Mouse (Mus musculus) cerebellum, adult 11 months (tissue): Measurements from ENCODE around the gene Osm.

Experiments
- DNase-seq: peaks from one replicate; pipeline ENCODE4 v3.0.0; 2022

Osm gene

GRCm38 (mm10) chr11:4235665-4236545, at the start of gene Osm:
Osm (plus strand) TSS chr11:4236420.
- no peak for DNase-seq

- peak; percentile 99 for DNase-seq
Observed at GRCm38 (mm10) chr11:4186486-4187317, 49.5 kb upstream of the Osm start, which contains the start of gene Tbc1d10a. Tbc1d10a (plus strand) TSS chr11:4186789.

- peak; percentile 22 for DNase-seq
Observed at GRCm38 (mm10) chr11:4187318-4187700, 48.9 kb upstream of the Osm start.

GRCm38 (mm10) chr11:4189182-4189581, 47.0 kb upstream of the Osm start:
- DNase-seq = no peak

GRCm38 (mm10) chr11:4190677-4191076, 45.5 kb upstream of the Osm start:
- no peak for DNase-seq

DNA sequence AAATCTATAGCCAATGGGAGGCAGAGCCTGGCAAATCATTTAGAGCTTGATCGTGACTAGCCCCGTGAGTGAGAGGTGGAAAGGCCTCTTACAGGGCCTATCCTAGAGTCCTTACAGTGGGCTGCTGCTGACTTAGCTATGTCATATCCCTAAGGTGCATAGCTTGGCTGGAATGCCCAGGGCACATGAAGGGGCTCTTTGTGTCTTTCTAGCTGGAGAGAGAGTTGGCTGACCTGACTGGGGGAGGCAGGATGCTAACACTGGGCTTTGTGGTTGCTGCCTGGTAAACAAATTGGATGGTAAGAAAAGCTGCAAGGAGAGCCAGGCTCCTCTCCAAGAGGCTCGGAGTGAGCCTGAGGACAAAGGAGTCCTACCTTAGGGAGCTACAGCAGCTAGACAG, 43.5 kb upstream of the Osm start:
- DNase-seq = no peak

GRCm38 (mm10) chr11:4193420-4193819, 42.8 kb upstream of the Osm start:
- no peak for DNase-seq

DNA sequence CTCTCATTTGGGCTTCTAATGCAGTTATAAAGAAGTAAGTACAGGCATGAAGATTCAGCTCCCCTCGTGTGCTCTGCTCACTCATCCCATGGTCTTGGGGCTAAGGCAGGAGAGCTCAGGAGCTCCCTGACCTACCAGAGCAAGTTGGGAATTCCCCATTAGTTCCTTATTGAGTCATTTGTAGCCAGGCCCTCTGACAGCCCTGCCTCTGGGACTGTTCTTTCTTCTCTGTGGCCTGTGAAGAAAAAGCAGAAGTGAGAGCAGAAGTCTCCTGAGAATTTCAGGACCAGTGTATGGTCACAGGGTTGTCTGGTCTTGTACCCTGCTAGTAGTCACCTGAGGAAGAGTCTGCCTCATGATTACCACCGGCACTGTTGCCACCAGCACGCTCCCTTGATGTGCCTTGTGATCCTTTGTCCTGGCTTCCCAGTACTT, 40.6 kb upstream of the Osm start:
- DNase-seq = no peak

DNA sequence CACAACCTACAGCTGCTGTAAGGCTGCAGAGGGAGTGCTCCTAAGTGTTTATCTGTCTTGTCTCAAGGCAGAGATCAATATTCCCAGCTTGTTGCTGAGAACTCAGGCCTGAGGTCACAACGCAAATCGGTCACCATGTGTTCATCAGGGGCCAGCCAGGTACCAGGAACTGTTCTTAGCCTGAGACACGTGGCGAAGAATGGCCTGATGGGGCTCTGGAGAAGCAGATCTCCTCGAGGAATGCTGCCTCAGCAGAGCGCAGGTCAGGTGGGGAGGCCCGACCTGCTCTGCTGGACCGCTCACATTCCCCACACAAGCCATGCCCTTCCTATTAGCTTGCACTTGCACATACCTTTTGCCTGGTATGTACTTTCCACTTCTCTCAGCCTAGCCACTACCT, 39.6 kb upstream of the Osm start:
- DNase-seq = no peak

- DNase-seq = no peak
Observed at GRCm38 (mm10) chr11:4197691-4198090, 38.5 kb upstream of the Osm start.

- DNase-seq = no peak
Observed at GRCm38 (mm10) chr11:4201981-4202700, 34.1 kb upstream of the Osm start.

DNA sequence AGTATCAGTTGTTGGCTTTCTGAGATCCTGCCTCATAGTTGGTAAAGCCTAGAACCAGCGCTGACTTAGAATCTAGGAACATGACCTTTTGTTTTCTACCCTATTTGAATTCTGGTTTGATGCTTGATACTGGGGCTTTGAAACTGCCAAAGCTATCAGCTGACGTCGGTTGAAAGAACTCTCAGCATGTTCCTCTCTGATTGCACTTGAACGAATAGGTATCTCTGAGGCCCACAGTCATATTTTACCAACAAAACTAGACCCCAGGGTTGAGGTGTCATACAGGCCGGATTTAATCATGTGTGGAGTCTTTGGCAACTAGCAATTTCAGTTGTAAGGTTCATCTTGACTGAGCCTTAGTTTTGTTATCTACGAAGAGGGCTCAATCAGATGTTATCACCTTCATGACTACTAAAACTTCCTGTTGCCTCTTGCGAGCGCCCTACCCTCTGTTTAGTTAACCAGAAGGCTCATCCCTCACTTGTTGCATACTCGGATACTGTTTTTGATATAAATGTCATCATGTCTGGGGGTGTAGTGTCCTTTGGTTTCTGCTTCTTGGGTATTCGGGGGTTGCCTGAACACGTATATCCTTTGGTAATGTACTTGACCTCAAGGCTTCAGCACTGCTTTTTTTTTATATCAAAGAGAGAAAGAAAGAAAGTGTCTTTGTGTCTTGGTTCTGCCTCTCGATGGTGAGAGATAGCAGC, 33.1 kb upstream of the Osm start:
- no peak for DNase-seq

- DNase-seq = no peak
Observed at GRCm38 (mm10) chr11:4203705-4204074, 32.5 kb upstream of the Osm start.

DNA sequence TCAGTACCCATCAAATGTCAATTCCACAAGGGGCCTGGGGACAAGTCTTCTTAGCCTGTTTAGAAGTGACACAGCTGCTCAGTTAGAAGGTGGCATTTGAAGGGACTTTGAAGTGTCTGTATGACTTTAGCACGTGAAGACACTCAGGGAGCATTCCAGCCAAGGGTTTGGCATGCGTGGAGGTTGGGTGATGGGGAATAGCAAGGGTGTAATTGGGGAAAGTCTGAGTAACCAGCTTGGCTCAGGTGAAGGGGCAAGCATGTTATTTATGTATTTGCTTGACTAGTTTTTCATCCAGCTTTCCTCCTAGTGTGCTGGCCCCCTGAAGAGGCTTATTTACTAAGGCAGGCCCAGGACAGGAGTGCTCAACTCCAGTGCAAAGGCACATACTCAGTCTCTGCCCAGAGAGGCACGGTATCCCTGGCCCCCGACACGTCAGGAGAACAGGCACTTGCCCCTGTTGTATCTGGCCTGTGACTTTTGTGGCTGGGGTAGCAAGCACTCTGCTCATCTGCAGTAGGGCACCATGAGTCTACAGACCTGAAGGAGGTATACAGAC, 31.0 kb upstream of the Osm start:
- DNase-seq = no peak

DNA sequence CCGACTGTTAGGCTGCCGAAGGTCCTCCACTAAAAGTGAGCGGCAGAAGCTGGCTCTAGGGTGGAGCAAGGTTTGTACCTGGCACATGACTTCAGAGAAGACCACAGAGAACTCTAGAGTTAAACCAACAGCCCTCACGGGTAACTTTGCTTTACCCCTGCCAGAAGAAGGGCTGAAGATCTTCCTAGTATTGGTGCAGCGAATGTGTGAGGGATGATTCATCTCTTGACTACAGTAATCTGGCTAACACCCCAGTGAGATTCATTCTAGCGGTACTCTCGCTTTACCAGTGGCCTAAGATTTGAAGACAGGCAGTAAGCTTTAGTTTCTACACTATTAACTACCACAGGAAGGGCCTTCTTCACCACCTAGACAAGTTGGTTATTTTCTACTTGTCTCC, 30.3 kb upstream of the Osm start:
- no peak for DNase-seq

DNA sequence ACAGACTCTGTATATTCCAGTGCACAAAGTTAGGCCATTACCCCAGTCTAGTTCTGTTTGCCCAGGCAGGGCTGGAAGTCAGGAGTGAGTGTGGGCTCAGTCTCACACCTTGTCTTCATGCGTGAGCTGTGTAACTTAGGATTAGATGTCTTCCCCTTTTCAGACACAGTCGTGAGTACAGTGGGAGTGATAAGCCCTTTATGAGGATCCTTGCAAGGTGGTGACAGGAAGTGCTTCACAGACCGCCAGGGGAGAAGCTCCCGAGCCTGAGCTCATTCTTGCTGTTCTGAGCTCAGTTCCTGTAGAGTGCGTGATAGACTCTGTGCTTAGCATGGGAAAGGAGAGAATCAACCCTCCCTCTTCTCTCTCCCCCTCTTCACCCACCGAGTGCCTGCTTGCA, 29.7 kb upstream of the Osm start:
- DNase-seq = no peak

- no peak for DNase-seq
Observed at GRCm38 (mm10) chr11:4207655-4208054, 28.6 kb upstream of the Osm start.

GRCm38 (mm10) chr11:4209556-4209955, 26.7 kb upstream of the Osm start:
- no peak for DNase-seq

GRCm38 (mm10) chr11:4210786-4211185, 25.4 kb upstream of the Osm start:
- DNase-seq = no peak

GRCm38 (mm10) chr11:4213107-4213506, 23.1 kb upstream of the Osm start:
- no peak for DNase-seq

DNA sequence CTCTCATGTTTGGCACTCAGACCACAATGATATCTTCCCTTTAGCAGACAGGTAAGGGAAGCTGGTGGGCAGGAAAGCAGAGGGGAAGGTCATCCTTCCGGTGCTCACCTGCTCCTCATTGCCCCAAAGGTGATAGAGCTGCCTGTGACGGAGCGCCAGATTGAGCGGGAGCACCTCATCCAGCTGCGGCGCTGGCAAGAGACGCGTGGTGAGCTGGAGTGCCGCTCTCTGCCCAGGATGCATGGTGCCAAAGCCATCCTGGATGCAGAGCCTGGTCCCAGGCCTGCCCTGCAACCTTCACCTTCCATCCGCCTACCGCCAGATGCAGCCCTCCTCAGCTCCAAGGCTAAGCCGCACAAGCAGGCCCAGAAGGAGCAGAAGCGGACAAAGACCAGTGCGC, 21.6 kb upstream of the Osm start:
- DNase-seq = no peak

- no peak for DNase-seq
Observed at GRCm38 (mm10) chr11:4215061-4215460, 21.2 kb upstream of the Osm start.
